Mouse (Mus musculus) cerebellum, postnatal 36 days (tissue): ENCODE measurements at regions not wholly inside any gene's neighbourhood (a gene's known extent, or its start where the extent isn't known, plus 50 kb on each side); places are given as distances from the start of the nearest gene placed in this dataset.
A peak's percentile ranks its signal among the peaks of the same experiment; 100 is the strongest.

ENCODE experiments used
- DNase-seq, 2 experiments: peaks; one replicate each; pipeline ENCODE4 v3.0.0; 2021 to 2022; ENCODE audit warnings: mixed read lengths in 2 of 2

- no peak for DNase-seq
These were observed 206.3 kb upstream of the Ankrd55 start for GRCm38 (mm10) chr13:112081935-112082334.

- no peak for DNase-seq
These were observed 203.6 kb upstream of the Ankrd55 start for GRCm38 (mm10) chr13:112084484-112085278.

GRCm38 (mm10) chr13:112088312-112088771 is 199.9 kb upstream of the Ankrd55 start:
- DNase-seq: no peak

- no peak for DNase-seq
These were observed 197.5 kb upstream of the Ankrd55 start for GRCm38 (mm10) chr13:112090737-112091136.

- DNase-seq: no peak
These were observed 192.6 kb upstream of the Ankrd55 start for GRCm38 (mm10) chr13:112095595-112096139.

- DNase-seq: no peak
These were observed 188.2 kb upstream of the Ankrd55 start for GRCm38 (mm10) chr13:112099953-112100591.

- DNase-seq: peak; percentile 54 to 67
These were observed 187.4 kb upstream of the Ankrd55 start for GRCm38 (mm10) chr13:112100592-112101420.

GRCm38 (mm10) chr13:112101421-112101756 is 186.9 kb upstream of the Ankrd55 start:
- DNase-seq: no peak

- no peak for DNase-seq
These were observed 182.3 kb upstream of the Ankrd55 start for GRCm38 (mm10) chr13:112105953-112106352.

GRCm38 (mm10) chr13:112114741-112115201 is 173.5 kb upstream of the Ankrd55 start:
- DNase-seq: no peak

- DNase-seq: no peak
These were observed 172.0 kb upstream of the Ankrd55 start for GRCm38 (mm10) chr13:112116101-112116726.

- DNase-seq: no peak
These were observed 169.7 kb upstream of the Ankrd55 start for GRCm38 (mm10) chr13:112118564-112118963.

GRCm38 (mm10) chr13:112119611-112120041 is 168.6 kb upstream of the Ankrd55 start:
- DNase-seq: no peak

GRCm38 (mm10) chr13:112120346-112120745 is 167.9 kb upstream of the Ankrd55 start:
- no peak for DNase-seq

- DNase-seq: no peak
These were observed 167.1 kb upstream of the Ankrd55 start for GRCm38 (mm10) chr13:112121110-112121509.

GRCm38 (mm10) chr13:112122842-112123373 is 165.3 kb upstream of the Ankrd55 start:
- DNase-seq: peak; percentile 50 to 53

- DNase-seq: no peak
These were observed 162.3 kb upstream of the Ankrd55 start for GRCm38 (mm10) chr13:112125769-112126469.

- no peak for DNase-seq
These were observed 158.0 kb upstream of the Ankrd55 start for GRCm38 (mm10) chr13:112130220-112130619.

GRCm38 (mm10) chr13:112130774-112131173 is 157.5 kb upstream of the Ankrd55 start:
- DNase-seq: no peak

GRCm38 (mm10) chr13:112131191-112131590 is 157.1 kb upstream of the Ankrd55 start:
- no peak for DNase-seq

GRCm38 (mm10) chr13:112133736-112134135 is 154.5 kb upstream of the Ankrd55 start:
- no peak for DNase-seq
